Mouse (Mus musculus) thymus, adult 2 months (tissue): Measurements from ENCODE around the gene Fam186a.

Experiments
- CTCF ChIP-seq: fragments of 200-500 bp; IDR thresholded peaks from 2 replicates; pipeline ENCODE4 v1.5.1; 2012; ENCODE audit warnings: mild to moderate bottlenecking, control low read depth, low read length, moderate library complexity, borderline replicate concordance; ENCODE audit not compliant: control insufficient read depth, poor library complexity, insufficient read depth; ENCODE audit errors: extremely low read depth
- POLR2A ChIP-seq: fragments of 200-500 bp; IDR thresholded peaks from 2 replicates; pipeline ENCODE4 v1.6.1; 2012; ENCODE audit warnings: mild to moderate bottlenecking, low read length, control low read depth, moderate library complexity; ENCODE audit not compliant: control insufficient read depth, poor library complexity, insufficient read depth; ENCODE audit errors: extremely low read depth

GRCm38 (mm10) chr15:99890412-99891236 is 76.2 kb downstream of the Fam186a start:
- no peak for TF ChIP-seq POLR2A
- TF ChIP-seq CTCF, result no peak
